19 mouse cellular contexts compared by ENCODE assay signal in genomic region chr4:105906411-105906810, GRCm38 (mm10).
DNase-seq lines count a peak whose midpoint lies in the region; ATAC-seq and TF ChIP-seq lines count a peak whose summit lies in the region.
"Had no signal": no experiment of that assay in that cellular context is flagged by ENCODE, and none has a peak within 500 bp of the region (broad histone marks: within the 10 kb centered on the region; RNA-seq: fewer than 3 reads in every experiment).

No protein-coding gene starts in this region.

- H3K36me3 ChIP-seq in liver, adult 2 months (ENCODE audit: control insufficient read depth, insufficient read depth, low read length): no peaks in the 10 kb centered on the region
- H3K36me3 ChIP-seq in liver, embryonic 11.5 days (ENCODE audit: control insufficient read depth, insufficient read depth, low read length): no peaks in the 10 kb centered on the region
- no peaks in the 10 kb centered on the region for H3K36me3 ChIP-seq in small intestine, adult 2 months (ENCODE audit: control insufficient read depth, insufficient read depth, low read length)
- H3K36me3 ChIP-seq: embryonic facial prominence, embryonic 13.5 days; forebrain, embryonic 12.5 days; heart, embryonic 13.5 days; hindbrain, embryonic 10.5 days; intestine, embryonic 15.5 days had no signal

- H3K4me1 ChIP-seq in liver, adult 2 months (ENCODE audit: control insufficient read depth, insufficient read depth, low read length): peaks cover 2% of the 10 kb centered on the region; the same call in 1 of the 2 replicates
- no peaks in the 10 kb centered on the region for H3K4me1 ChIP-seq in liver, embryonic 11.5 days (replicated peaks; ENCODE audit: control insufficient read depth, insufficient read depth, low read length)
- H3K4me1 ChIP-seq in small intestine, adult 2 months (ENCODE audit: control insufficient read depth, insufficient read depth, insufficient read length, low read length): no peaks in the 10 kb centered on the region
- H3K4me1 ChIP-seq: forebrain, embryonic 12.5 days; heart, embryonic 13.5 days; intestine, embryonic 15.5 days had no signal

- H3K4me2 ChIP-seq in liver, embryonic 11.5 days: no peak overlapping the region
- H3K4me2 ChIP-seq: embryonic facial prominence, embryonic 13.5 days; forebrain, embryonic 12.5 days; heart, embryonic 13.5 days; hindbrain, embryonic 14.5 days; intestine, embryonic 15.5 days had no signal

- no peak overlapping the region for H3K9ac ChIP-seq in liver, adult 2 months (ENCODE audit: low read depth, low read length)
- H3K9ac ChIP-seq in liver, embryonic 11.5 days (ENCODE audit: low read depth, low read length): no peak overlapping the region
- H3K9ac ChIP-seq: embryonic facial prominence, embryonic 13.5 days; forebrain, embryonic 12.5 days; heart, embryonic 13.5 days; hindbrain, embryonic 14.5 days; intestine, embryonic 15.5 days had no signal

- H3K79me2 ChIP-seq in liver, adult 2 months (ENCODE audit: control insufficient read depth, insufficient read depth, low read length): no peaks in the 10 kb centered on the region

- TF ChIP-seq CTCF in liver, adult 2 months (IDR thresholded peaks at IDR 0.05; ENCODE audit: low read depth, low read length): no peak
- no peak for TF ChIP-seq CTCF in small intestine, adult 2 months (IDR thresholded peaks at IDR 0.05; ENCODE audit: extremely low read depth, insufficient read length, insufficient replicate concordance, low read depth, low read length)

- no peaks in the 10 kb centered on the region for H3K9me3 ChIP-seq in liver, embryonic 11.5 days (ENCODE audit: control insufficient read depth, low read length)
- H3K9me3 ChIP-seq: embryonic facial prominence, embryonic 13.5 days; forebrain, embryonic 12.5 days; heart, embryonic 13.5 days; hindbrain, embryonic 10.5 days; intestine, embryonic 15.5 days had no signal

- TF ChIP-seq POLR2A in liver, adult 2 months (IDR thresholded peaks at IDR 0.05; ENCODE audit: extremely low read depth, insufficient read depth, low read length): no peak
- TF ChIP-seq POLR2A in small intestine, adult 2 months (IDR thresholded peaks at IDR 0.05; ENCODE audit: low read depth, low read length): no peak

- ATAC-seq in liver, embryonic 11.5 days (replicated peaks; ENCODE audit: low FRiP score): no peak
- ATAC-seq: forebrain, embryonic 16.5 days; intestine, embryonic 15.5 days had no signal

- DNase-seq in heart, adult 18-20 months: peak; percentile 29 to 48
- DNase-seq in heart, postnatal 4 days: no peak
- peak; percentile 31 for DNase-seq in liver, adult 2 months (ENCODE audit: extremely low read depth, low read depth, low spot score)
- no peak for DNase-seq in liver, embryonic 11.5 days (ENCODE audit: low spot score)
- DNase-seq in skeletal muscle tissue, adult 2 months (ENCODE audit: low read depth, low spot score): peak; percentile 58
- DNase-seq: adrenal gland, adult 2 months; adrenal gland, postnatal 25 days; cerebellum, adult 18-20 months; cerebellum, adult 9-11 months; cerebellum, postnatal 36 days; gastrocnemius, postnatal 36 days had no signal

- 79% methylated on average over 4 of the region's 4 CpGs for WGBS in liver, adult 2 months
- 80% methylated on average over 4 of the region's 4 CpGs for WGBS in liver, embryonic 11.5 days
- WGBS in small intestine, adult 2 months: 76% methylated on average over 4 of the region's 4 CpGs

- H3K27me3 ChIP-seq in liver, adult 2 months (ENCODE audit: control insufficient read depth, insufficient read depth, low read length): no peaks in the 10 kb centered on the region
- H3K27me3 ChIP-seq in liver, embryonic 11.5 days (replicated peaks; ENCODE audit: control insufficient read depth, insufficient read depth, low read length): no peaks in the 10 kb centered on the region
- H3K27me3 ChIP-seq in small intestine, adult 2 months (ENCODE audit: control insufficient read depth, insufficient read depth, low read length): no peaks in the 10 kb centered on the region
- H3K27me3 ChIP-seq: embryonic facial prominence, embryonic 13.5 days; forebrain, embryonic 12.5 days; intestine, embryonic 15.5 days had no signal

- H3K27ac ChIP-seq in liver, adult 2 months (replicated peaks; ENCODE audit: insufficient read depth, low read depth, low read length): no peak overlapping the region
- H3K27ac ChIP-seq in liver, embryonic 11.5 days (ENCODE audit: low read depth, low read length): no peak overlapping the region
- H3K27ac ChIP-seq in small intestine, adult 2 months (ENCODE audit: insufficient read depth, low read depth, low read length): 0 out of 2 replicates have a peak overlapping the region, but pooled peaks have one; percentile 10
- H3K27ac ChIP-seq: embryonic facial prominence, embryonic 13.5 days; forebrain, embryonic 12.5 days; heart, embryonic 13.5 days; hindbrain, embryonic 10.5 days; hindbrain, embryonic 14.5 days; intestine, embryonic 15.5 days had no signal

- no peak overlapping the region for H3K4me3 ChIP-seq in liver, adult 2 months (ENCODE audit: insufficient read depth, low read depth, low read length)
- H3K4me3 ChIP-seq in liver, embryonic 11.5 days (ENCODE audit: low read depth, low read length): no peak overlapping the region
- H3K4me3 ChIP-seq in small intestine, adult 2 months (ENCODE audit: low read depth, low read length): no peak overlapping the region
- H3K4me3 ChIP-seq: embryonic facial prominence, embryonic 13.5 days; forebrain, embryonic 12.5 days; heart, embryonic 13.5 days; hindbrain, embryonic 10.5 days; intestine, embryonic 15.5 days had no signal

Comparison
In these comparisons a context has a peak if more than half of its experiments do, and no peak if none do; other contexts are left out.
1. DNase-seq: peak in heart, adult 18-20 months (2 of 2), liver, adult 2 months (single experiment) and skeletal muscle tissue, adult 2 months (single experiment); none in heart, postnatal 4 days (single experiment) and liver, embryonic 11.5 days (single experiment).